Mouse (Mus musculus) thymus, adult 2 months (tissue): Measurements from ENCODE around the gene Sesn1. TPM values are rescaled to one million over a fixed set of nuclear protein-coding genes. Genes with fewer than 3 reads are reported as not detected.
"Not testable (repeated sequence)": the region's sequence is repeated elsewhere in the genome, so short reads cannot be mapped to it uniquely, and the experiment has no call there.

Source experiments
- DNase-seq: peaks from one replicate; pipeline ENCODE4 v3.0.0; 2021
- H3K27ac ChIP-seq: fragments of 200-500 bp; 2 replicates; pipeline ENCODE4 v1.5.1; 2012; ENCODE audit warnings: low read length, control low read depth; ENCODE audit not compliant: control insufficient read depth, insufficient read depth
- H3K27me3 ChIP-seq: fragments of 200-500 bp; 2 replicates; pipeline ENCODE4 v1.6.1; 2012; ENCODE audit warnings: mild to moderate bottlenecking, low read length, moderate library complexity, mixed read lengths; ENCODE audit not compliant: control insufficient read depth, insufficient read depth
- H3K36me3 ChIP-seq: fragments of 200-500 bp; 2 replicates; pipeline ENCODE4 v1.6.1; 2012; ENCODE audit warnings: mild to moderate bottlenecking, low read length, moderate library complexity; ENCODE audit not compliant: control insufficient read depth, insufficient read depth
- H3K4me1 ChIP-seq: fragments of 200-500 bp; replicated peaks from 2 replicates; pipeline ENCODE4 v1.6.1; 2012; ENCODE audit warnings: low read length; ENCODE audit not compliant: control insufficient read depth, insufficient read depth
- H3K4me3 ChIP-seq: fragments of 200-500 bp; 2 replicates; pipeline ENCODE4 v1.5.1; 2012; ENCODE audit warnings: mild to moderate bottlenecking, low read length, control low read depth, moderate library complexity; ENCODE audit not compliant: control insufficient read depth, insufficient read depth
- CTCF ChIP-seq: fragments of 200-500 bp; IDR thresholded peaks from 2 replicates; pipeline ENCODE4 v1.5.1; 2012; ENCODE audit warnings: mild to moderate bottlenecking, control low read depth, low read length, moderate library complexity, borderline replicate concordance; ENCODE audit not compliant: control insufficient read depth, poor library complexity, insufficient read depth; ENCODE audit errors: extremely low read depth
- POLR2A ChIP-seq: fragments of 200-500 bp; IDR thresholded peaks from 2 replicates; pipeline ENCODE4 v1.6.1; 2012; ENCODE audit warnings: mild to moderate bottlenecking, low read length, control low read depth, moderate library complexity; ENCODE audit not compliant: control insufficient read depth, poor library complexity, insufficient read depth; ENCODE audit errors: extremely low read depth
- WGBS: fragments of 180-500 bp; shearing (Covaris S2); methylation state at CpG from one replicate; pipeline ENCODE4 v1.1.7; 2018; 5-methylcytosine and 5-hydroxymethylcytosine counted together
- polyA plus RNA-seq: library from polyadenylated mRNA; depleted of rRNA; stranded (reverse); fragments of >200 nt; gene quantifications from 2 replicates; pipeline ENCODE4 v1.2.3, GENCODE M21; 2012

The Sesn1 gene
- polyA plus RNA-seq, 1 experiment, result 51.7 TPM

DNA sequence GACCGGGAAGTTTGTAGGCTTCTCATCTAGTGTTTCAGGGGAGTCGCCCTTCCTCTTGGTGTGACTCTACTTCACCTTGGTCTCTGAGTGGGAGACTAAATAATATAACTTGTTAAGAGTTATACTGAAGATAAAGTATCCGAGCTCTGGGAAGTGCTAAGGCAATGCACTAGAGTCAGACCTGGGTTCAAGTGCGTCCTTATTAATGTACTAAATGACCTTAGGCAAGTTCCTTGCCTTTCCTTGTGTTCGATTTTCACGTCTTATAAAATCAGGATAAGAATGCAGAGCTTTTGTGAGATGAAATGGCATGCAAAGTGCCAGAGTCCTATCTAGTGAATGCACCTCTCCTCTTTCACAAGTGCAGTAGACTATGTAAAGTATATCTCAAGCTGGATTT is 2.8 kb downstream of the Sesn1 start:
- no peak for TF ChIP-seq CTCF
- TF ChIP-seq POLR2A, result no peak
- Histone ChIP-seq H3K27me3 (no peaks in the 10 kb centered on the region), H3K4me3 (no peak overlapping the region), H3K4me1 (peaks cover 19% of the 10 kb centered on the region), H3K27ac (no peak overlapping the region), H3K36me3 (no peaks in the 10 kb centered on the region)
- WGBS, result 77% methylated on average over 6 of the region's 6 CpGs
- no peak for DNase-seq

GRCm38 (mm10) chr10:41814305-41814853 is 4.6 kb downstream of the Sesn1 start:
- H3K4me3 ChIP-seq, result no peak overlapping the region
- TF ChIP-seq CTCF, result no peak
- no peak for TF ChIP-seq POLR2A
- no peaks in the 10 kb centered on the region for H3K27me3 ChIP-seq
- no peaks in the 10 kb centered on the region for H3K36me3 ChIP-seq
- H3K4me1 ChIP-seq, result peaks cover 16% of the 10 kb centered on the region
- 91% methylated on average over 6 of the region's 6 CpGs for WGBS
- DNase-seq, result no peak
- H3K27ac ChIP-seq, result no peak overlapping the region

GRCm38 (mm10) chr10:41816516-41816915 is 6.8 kb downstream of the Sesn1 start:
- WGBS, result 60% methylated on average over 5 of the region's 5 CpGs
- Histone ChIP-seq H3K36me3 (no peaks in the 10 kb centered on the region), H3K4me3 (no peak overlapping the region), H3K27me3 (no peaks in the 10 kb centered on the region), H3K27ac (no peak overlapping the region), H3K4me1 (peaks cover 16% of the 10 kb centered on the region)
- DNase-seq, result no peak
- TF ChIP-seq POLR2A, result no peak
- TF ChIP-seq CTCF, result no peak

- Histone ChIP-seq H3K4me3 (no peak overlapping the region), H3K27me3 (no peaks in the 10 kb centered on the region), H3K4me1 (peaks cover 13% of the 10 kb centered on the region), H3K36me3 (no peaks in the 10 kb centered on the region), H3K27ac (no peak overlapping the region)
- no peak for DNase-seq
- 92% methylated on average over 8 of the region's 8 CpGs for WGBS
- no peak for TF ChIP-seq CTCF
- TF ChIP-seq POLR2A, result no peak
These were observed 8.4 kb downstream of the Sesn1 start for GRCm38 (mm10) chr10:41818036-41818732.

DNA sequence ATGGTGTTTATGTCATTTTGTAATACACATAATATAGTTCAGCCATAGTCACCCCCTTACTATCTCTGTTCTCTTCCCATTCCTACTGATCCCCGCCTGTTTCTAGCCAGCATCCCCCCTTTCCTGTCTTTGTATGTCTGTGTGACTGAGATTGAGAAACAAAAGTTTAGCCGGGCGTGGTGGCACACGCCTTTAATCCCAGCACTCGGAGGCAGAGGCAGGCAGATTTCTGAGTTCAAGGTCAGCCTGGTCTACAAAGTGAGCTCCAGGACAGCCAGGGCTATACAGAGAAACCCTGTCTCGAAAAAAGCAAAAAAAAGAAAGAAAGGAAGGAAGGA is 9.0 kb downstream of the Sesn1 start:
- H3K27ac ChIP-seq, H3K4me3 ChIP-seq, H3K27me3 ChIP-seq, DNase-seq, H3K36me3 ChIP-seq: not testable (repeated sequence)
- H3K4me1 ChIP-seq, result peaks cover 12% of the 10 kb centered on the region
- 94% methylated on average over 6 of the region's 6 CpGs for WGBS

DNA sequence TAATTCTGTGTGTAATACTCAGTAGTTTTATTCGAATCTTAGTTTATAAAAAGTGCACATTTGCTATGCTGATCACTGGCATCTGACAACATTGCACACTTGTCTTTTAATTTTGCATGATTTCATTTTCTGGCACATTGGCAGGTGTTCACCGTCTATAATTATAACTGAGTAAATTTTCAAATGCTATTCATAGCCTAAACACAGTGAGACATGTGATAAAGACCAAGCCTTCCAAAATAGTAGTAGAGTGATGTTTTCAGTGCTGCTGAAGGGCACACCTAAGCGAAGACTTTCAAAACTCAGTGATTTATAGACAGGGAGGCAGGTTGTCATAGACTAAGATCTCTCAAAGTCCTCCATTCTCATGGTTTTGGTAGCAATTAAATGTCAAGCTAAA is 9.6 kb downstream of the Sesn1 start:
- peaks cover 8% of the 10 kb centered on the region for H3K4me1 ChIP-seq
- H3K27ac ChIP-seq, result no peak overlapping the region
- no peak for TF ChIP-seq CTCF
- TF ChIP-seq POLR2A, result no peak
- no peaks in the 10 kb centered on the region for H3K36me3 ChIP-seq
- DNase-seq, result no peak
- H3K27me3 ChIP-seq, result no peaks in the 10 kb centered on the region
- 93% methylated on average over 3 of the region's 3 CpGs for WGBS
- no peak overlapping the region for H3K4me3 ChIP-seq

- whole genome bisulfite sequencing, result 96% methylated on average over 5 of the region's 5 CpGs
- Histone ChIP-seq H3K36me3 (no peaks in the 10 kb centered on the region), H3K4me3 (no peak overlapping the region), H3K4me1 (peaks cover 6% of the 10 kb centered on the region), H3K27me3 (no peaks in the 10 kb centered on the region), H3K27ac (no peak overlapping the region)
- DNase-seq, result no peak
- TF ChIP-seq CTCF, result no peak
- no peak for TF ChIP-seq POLR2A
These were observed 10.7 kb downstream of the Sesn1 start for GRCm38 (mm10) chr10:41820401-41820800.
